Mouse (Mus musculus): ENCODE measurements around the gene Cdcp2. TPM values are rescaled to one million over a fixed set of nuclear protein-coding genes. Genes with fewer than 3 reads are reported as not detected.

Cdcp2 gene
- total RNA-seq, 2 experiments from 2014 or later: not detected

DNA sequence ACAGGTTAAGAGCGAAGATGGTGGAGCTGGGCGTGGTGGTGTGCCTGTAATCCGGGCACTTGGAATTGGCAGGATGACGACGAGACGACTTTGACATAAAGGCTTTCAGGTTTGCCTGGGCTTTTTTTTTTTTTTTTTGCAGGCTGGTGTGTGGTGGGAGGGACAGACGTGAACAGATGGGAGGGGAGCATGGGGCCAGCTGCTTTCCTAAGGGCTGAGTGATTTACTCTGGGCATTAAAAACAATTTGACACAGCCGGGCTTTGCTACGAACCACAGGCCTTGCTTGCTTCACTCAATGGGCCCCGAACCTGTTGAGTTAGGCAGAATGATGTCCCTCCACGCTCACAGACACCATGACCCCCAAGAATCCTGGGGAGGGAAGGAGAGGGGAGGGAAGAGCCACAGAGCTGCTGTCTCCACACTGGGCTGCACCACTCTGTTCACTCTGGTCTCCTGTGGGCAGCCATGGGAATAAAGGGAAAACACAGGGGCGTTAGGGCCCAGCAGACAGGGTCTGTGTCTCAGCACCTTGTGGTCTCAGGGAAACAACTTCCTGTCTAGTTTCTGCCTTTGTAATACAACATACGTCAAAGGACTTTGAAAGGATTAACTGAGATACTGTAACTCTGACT lies 30.3 kb downstream of the Cdcp2 start:
- intact Hi-C loops (cut with DNase I): no loop called here

DNA sequence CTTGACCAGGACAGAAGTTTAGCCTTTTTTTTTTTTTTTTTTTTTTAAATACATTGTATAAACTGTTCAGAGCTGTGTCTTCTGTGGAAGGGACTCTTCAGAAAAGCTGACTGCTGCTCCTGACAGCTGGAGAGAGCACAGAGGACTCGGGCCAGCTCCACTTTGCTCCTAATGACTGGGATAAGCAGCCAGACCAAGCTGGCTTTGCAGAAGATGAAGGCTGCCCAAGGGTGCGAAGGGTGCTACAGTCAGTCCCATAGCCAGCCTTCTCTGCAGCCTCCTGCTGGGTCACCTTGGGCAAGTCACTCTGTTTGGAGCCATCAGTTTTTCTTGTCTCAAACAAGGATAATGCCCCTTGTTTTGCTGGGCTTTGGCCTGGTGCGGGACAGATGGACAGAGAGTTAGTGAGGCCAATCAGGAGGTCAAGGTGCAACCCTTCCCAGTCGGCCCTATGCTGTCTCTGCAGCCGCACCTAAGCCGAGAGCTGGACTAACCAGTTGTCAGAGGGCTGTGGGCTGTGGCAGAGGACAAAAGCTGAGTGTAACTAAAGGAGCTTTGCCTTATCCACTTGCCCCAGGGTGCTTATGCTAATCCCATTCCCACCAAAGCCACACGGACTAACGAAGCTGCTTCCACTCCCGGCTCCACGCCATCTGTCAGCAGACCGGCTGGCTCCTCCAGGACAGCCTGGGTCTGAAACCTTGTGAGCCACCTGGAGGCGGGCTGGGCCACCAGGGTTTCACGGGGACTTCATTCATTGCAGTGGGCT lies 31.4 kb downstream of the Cdcp2 start:
- no peak for DNase-seq
- intact Hi-C loops (cut with DNase I): no loop called here

More for the DNA sequence above, 30.3 kb downstream of the Cdcp2 start:
- no peak for DNase-seq

DNA sequence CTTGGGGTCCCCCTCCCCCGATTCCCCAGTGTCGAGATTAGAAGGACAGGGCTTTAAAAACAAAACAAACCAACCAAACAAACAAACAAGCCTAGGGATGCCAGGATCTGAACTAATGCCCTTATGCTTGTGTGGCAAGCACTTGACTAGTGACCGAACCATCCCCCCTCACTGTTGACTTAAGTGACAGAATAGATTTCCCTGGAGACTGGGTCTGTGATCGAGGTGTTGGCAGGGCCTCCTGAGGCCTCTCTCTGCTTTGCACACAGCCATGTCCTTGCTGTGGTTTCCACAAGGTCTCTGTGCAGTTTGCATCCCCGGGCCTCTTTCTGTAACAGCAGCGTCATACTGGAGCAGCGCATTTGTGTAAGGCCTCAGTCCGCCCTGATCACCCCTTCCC lies 32.7 kb downstream of the Cdcp2 start:
- DNase-seq: no peak
- intact Hi-C loops (cut with DNase I): no loop called here

DNA sequence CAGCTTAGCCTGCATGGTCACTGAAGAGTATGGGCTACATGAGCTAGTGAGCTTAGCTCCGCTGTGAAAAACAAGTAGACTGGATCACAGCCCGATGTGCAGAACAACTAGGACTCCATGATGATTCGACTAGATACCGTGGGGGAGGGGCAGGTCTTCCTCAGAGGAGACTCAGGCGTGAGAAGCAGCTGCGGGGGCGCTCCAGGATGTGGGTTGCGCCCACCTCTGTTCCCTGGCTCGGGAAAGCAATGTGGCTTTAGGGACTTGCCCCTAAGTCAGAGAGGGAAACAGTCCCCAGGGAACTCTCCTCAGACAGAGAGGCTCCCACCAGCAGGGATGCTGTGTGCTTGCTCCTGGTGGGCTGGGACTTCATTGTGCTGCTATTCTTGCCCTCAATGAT lies 33.8 kb downstream of the Cdcp2 start:
- peak; percentile 21 to 25 for DNase-seq
- intact Hi-C loops (cut with DNase I): no loop called here

DNA sequence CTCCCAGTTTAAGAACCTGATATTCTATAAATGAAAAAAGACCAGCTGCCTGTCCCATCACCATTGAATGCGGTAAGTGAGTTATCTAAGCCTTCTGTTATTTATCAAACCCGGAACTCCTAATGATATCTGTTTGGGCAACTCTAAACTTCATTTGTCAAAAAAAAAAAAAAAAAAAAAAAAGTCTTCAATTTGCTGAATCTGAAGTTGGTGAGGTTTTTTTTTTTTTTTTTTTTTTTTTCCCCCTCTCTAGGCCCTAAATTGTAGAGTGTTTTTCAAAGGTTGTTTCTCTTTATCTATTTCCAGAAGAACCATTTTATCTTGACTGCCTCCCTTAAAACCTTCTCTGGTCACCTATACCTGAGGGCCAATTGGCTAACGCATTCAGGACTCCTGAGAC lies 38.2 kb downstream of the Cdcp2 start:
- DNase-seq: no peak
- intact Hi-C loops (cut with DNase I): no loop called here

DNA sequence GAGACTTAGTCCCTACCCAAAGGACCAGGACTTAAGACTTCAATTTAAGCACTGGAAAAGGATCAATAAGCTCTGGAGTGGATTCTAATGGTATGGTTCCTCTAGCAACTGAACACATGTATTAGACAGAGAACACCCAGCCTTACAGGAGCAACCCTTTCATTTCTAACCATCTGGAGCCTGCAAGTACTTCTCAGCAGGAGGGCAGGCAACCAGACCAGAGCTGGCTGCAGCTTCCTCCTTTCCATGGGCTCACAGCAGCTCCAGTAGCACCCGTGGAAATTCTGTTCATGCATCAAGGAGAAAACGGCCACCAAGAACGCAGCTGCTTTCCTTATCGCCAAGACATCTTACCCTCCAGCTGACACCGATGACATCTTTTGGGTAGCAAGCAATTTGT lies 39.0 kb downstream of the Cdcp2 start:
- no peak for DNase-seq
- intact Hi-C loops (cut with DNase I): no loop called here

DNA sequence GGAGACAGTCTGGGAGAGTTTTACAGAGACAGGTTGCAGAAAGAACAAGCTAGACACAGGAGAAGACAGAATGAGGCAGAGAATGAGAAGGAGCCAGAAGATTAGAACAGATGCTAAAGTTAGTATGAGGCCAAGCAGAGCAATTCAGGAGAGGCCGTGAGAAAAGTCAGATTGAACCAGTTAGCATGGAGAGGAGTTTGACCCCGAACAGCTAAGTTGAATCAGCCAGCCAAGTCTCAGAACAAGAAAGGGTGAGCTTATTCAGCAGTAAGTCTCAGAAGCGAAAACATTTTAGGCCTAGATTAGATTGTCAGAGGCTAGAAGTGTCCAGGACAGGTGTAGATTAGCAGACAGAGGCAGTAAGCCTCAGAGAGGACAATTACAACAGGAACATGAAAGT lies 39.8 kb downstream of the Cdcp2 start:
- intact Hi-C loops (cut with DNase I): no loop called here
- DNase-seq: no peak

DNA sequence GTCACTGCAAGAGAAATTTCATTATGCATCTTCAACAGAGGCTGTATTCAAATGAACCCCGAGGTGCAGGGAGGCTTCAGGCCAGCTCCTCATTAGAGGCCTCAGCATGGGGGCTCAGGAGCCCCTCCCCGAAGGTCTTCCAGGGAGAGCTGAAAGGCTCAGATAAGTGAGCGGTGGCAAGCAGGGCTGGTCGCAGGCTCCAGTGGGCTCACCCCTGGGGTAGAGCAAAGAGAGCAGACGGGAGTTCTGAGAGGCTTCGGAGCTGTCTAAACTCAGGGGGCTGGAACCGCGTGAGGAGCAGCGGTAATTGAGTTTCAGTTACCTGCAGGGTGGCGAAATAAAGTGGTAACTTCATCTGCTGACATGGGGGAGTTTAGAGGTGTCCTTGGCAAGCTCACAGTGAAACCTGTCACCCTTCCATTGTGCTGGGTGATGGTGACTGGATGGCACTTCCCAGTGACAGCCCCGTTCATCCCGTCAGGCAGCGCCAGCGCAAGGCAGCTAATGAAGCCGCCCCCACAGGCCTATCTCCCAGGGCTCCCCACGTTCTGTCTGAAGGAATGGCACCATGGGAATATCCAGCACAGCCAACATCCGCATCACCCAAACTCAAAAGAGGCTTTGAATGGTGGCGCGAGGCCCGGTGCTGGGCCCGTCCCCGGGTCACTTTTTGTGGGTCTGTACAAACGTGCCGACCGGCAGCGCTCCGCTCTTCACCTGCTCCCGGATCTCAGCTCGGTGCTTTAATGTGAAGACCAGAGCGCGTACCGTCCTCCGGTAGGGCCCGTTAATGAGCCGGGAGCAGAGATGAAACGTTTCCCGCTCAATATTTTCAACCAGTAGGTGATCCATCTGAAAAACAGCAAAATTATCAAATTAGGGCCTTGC lies 42.5 kb downstream of the Cdcp2 start:
- no peak for DNase-seq
- intact Hi-C loops (cut with DNase I): no loop called here

DNA sequence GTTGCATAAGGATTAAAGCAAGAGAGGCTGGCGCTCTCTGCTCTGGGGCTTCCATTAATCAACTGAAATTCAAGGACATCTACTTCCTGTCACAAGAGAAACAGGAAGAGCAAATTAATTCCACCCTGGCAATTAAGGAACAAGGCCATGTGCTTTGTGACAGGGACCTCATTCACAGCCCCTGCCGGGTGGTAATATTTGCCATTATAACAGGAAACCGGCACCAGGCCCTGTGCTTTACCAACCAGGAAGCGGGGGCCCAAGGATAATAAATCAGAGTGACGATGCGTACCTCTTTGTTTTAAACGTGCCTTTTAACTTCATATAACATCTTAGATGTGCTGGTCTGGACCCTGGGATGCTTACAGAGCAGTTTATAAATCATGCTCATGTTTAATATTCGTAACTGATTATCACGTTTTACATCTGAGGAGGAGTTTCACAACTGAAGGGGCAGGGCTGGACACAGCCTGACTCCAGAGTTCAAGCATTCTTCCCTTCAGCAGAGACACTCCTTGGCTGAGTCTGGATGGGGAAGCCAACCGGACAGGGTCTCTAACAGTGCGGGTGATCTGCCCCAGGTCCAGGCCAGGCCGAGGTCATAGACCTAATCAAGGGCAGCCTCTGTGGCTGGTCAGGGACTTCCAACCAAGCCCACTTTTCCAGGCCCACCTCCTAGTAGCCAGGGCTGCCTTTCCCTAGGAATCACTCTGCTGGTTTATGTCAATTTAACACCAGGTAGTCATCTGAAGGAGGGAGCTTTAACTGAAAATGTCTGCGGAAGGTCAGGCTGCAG lies 43.3 kb downstream of the Cdcp2 start:
- intact Hi-C loops (cut with DNase I): no loop called here
- no peak for DNase-seq

DNA sequence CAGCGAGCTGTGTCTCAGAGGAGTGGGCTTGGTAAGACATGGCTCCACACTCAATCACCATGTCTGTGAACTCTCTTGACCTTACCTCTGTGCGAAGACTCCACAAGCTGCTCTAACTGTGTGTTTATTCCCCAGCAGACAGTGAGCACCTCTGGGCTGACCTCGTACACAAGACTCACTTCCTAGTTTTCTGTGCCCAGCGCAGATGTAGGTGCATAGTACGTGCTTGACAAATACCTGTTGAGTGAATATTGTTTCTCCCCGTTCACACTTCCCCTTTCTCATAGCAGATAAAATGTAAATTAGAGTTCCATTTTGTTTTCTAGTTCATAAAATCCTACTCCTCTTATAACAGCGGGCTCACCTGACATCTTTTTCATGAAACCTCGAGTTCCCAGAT lies 46.8 kb downstream of the Cdcp2 start:
- intact Hi-C loops (cut with DNase I): no loop called here
- DNase-seq: no peak

DNA sequence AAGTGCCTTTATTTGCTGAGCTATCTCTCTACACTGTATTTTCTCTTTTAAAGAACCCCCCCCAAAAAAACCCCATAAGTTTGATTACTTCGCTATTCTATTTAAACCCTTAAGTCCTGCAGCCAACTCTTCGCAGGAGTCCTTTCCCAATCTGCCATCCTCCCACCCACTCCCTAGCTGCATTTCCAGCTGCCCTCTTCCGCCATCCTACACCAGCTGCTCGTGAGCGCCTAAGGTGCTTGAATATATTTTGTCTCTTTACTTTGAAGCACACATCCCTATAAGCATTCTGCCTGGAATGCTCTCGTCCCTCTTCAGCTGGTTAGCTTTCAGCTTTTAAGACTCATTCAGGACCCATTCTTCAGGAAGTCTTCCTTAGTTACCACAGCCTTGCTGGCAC lies 54.3 kb downstream of the Cdcp2 start:
- no peak for DNase-seq
- intact Hi-C loops (cut with DNase I): no loop called here

DNA sequence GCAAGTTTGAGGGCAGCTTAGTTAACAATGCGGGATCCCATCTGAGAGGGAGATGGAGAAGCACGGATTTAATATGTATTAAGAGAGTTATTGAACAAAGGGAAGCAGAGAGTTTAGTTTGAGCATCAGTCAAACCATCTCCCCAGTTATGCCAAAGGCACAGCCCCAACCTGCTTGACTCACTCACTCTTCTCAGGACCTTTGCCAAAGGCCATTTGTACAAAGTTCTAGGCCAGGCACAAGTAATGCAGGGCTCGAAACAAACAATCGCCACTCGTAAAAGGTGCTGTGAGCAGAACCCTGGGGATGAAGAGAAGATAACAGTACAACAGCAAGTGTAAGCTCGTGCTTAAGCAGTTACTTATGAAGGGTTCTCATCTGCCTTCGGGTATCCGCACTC lies 55.9 kb downstream of the Cdcp2 start:
- no peak for DNase-seq
- intact Hi-C loops (cut with DNase I): no loop called here

DNA sequence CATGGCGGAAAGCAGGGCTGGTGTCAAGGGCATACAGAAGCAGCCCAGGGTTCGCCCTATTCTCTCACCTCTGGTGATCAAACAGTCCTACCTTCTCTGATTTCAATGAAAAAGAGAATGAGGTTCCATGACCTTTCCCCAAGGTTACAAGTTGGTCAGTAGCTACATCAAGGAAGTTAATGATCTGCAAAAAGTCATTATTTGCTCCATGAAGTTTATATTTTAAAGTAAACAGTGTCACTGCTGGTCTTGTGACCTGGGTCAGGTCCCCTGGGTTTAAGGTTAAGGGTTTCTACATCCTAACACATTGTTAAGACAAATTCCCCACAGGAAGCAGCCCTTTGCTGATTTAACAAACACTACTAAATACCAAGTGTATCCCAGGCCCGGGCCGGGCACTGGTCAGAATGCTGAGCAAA lies 60.3 kb downstream of the Cdcp2 start:
- DNase-seq: no peak
- intact Hi-C loops (cut with DNase I): no loop called here

DNA sequence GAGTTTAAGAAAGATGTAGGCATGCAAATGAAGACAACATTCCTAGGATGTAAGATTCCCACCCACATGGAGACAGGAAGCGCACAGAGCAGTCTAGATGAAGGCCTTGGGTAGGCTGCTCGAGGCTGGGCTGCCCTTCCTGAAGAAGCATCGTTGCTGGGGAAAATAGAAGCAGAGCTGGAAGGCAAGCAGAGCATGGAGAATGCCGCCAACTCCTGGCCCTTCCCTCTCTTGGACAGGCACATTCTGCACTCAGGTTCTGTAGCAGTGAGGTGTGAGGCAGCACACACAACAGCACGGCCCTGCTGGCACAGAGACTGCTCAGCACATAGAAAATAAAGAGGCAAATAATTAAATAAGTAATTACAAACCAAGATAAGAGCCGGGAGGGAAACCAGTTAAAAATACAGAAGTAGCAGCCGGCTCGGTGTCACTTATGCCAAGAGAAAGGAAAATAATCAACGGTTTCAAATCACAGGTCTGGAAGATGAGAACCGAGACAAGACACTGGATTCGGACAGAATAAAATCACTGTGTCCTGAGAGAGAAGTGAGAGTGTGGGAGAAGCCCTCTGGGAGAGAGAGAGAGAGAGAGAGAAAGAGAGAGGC lies 62.6 kb downstream of the Cdcp2 start:
- DNase-seq: no peak
- intact Hi-C loops (cut with DNase I): no loop called here

DNA sequence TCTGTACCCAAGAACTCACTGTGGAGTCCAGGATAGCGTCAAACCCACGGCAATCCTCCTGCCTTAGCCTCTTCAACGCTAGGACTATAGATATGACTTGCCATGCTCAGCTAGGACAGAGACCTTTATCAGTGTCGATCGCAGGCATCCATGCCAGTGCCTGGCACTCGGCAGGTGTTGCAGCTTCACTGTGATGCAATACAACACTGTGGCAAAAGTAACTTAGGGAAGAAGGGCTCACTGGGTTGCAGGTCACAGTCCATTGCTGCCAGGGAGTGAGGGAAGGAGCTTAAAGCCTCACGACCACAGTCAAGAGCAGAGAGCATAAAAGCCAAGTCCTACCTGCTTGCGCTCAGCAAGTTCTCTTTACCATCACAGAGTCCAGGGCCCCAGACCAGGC lies 63.5 kb downstream of the Cdcp2 start:
- intact Hi-C loops (cut with DNase I): loop anchor here (5.0 to 10.0 kb wide), 5 partner anchors 93 to 548 kb away; partner anchors contain the start of genes Acot11, Cyb5rl and Mrpl37
- no peak for DNase-seq

Other genes with a start within 250 kb of the Cdcp2 start
- 10 to 100 TPM; 42.5 to 46.9 TPM for gene Ssbp3, start 186.2 kb upstream of the Cdcp2 start, total RNA-seq (2021)
- gene Mrpl37, start 30.0 kb upstream of the Cdcp2 start, total RNA-seq (2021): 10 to 100 TPM; 90.0 to 98.9 TPM
- gene Cyb5rl, start 29.9 kb upstream of the Cdcp2 start, total RNA-seq (2021): 10 to 100 TPM; 11.7 to 14.5 TPM
- 100 to 1,000 TPM; 149 to 155 TPM for gene Tmem59, start 81.5 kb downstream of the Cdcp2 start, total RNA-seq (2021)
- gene Tceanc2, start 82.2 kb downstream of the Cdcp2 start, total RNA-seq (2021): 10 to 100 TPM; 11.8 to 12.5 TPM
- under 1 TPM in 1 of 2 experiments, not detected in 1; 0.33 TPM for gene Ldlrad1, start 112.3 kb downstream of the Cdcp2 start, total RNA-seq (2021)
- gene Lrrc42, start 156.6 kb downstream of the Cdcp2 start, total RNA-seq (2021): 10 to 100 TPM; 11.1 to 14.1 TPM
- gene Hspb11, start 156.7 kb downstream of the Cdcp2 start, total RNA-seq (2021): 10 to 100 TPM; 14.6 TPM
- gene Dio1, start 210.3 kb downstream of the Cdcp2 start, total RNA-seq (2021): under 1 TPM in 1 of 2 experiments, not detected in 1; 0.12 TPM
- 10 to 100 TPM; 22.3 to 25.3 TPM for gene Yipf1, start 217.5 kb downstream of the Cdcp2 start, total RNA-seq (2021)